Mouse (Mus musculus) brain, adult 2 months (tissue): ENCODE results near the gene Ppm1j.
"Not testable (repeated sequence)": the region's sequence is repeated elsewhere in the genome, so short reads cannot be mapped to it uniquely, and the experiment has no call there.

ENCODE experiments used
- DNase-seq: peaks from one replicate; pipeline ENCODE4 v3.0.0; 2011; ENCODE audit warnings: low read depth, low spot score

Gene Ppm1j

GRCm38 (mm10) chr3:104813227-104813626, 32.4 kb downstream of the Ppm1j start:
- not testable (repeated sequence) for DNase-seq

DNA sequence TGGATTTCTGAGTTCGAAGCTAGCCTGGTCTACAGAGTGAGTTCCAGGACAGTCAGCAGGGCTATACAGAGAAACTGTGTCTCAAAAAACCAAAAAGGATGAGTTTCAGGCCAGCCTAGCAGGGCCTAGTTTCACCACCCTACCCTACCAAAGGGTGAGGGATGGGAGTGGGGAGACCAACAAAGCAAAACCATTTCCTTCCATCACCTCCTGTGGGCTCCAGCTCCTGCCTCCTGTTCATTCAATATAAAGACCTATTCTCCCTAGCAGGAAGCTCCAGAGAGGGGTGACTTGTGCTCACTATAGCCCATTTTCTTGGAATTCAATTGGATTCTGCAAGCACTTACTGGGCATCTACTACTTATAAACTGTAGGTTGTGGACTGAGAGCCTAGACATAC, 33.9 kb downstream of the Ppm1j start:
- DNase-seq: no peak

DNA sequence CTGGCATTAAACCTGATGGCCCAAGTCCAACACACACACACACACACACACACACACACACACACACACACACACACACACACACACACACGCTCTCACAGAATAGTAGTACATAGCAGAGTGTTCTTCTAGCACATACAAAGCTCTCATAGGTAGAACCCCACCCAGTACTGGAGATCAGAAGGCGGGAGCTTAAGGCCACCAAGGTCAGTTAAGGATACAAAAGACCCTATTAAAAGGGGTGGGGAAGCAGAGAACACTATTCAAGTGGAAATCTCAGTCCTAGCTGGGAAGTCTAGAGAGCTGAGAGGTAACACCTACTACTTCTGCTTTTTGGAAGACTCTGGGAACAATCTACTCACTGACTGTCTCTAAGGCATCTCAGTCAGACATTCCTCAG, 34.5 kb downstream of the Ppm1j start:
- DNase-seq: no peak

DNA sequence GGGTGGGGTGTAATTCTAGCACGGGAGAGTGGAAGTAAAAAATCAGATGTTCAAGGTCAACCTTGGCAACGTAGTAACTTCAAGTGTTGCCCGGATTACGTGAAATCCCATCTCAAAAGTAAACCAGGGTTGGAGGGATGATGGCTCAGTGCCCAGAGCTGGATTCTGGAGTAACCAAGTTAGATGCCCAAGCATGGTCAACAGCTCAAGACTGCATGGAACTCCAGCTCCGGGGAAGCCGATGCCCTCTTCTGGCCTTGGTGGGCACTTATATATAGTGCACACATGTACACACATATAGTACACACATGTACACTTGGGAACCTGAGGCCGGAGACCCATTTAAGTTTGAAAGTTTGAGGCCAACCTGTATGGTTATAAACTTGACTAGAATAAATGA, 35.3 kb downstream of the Ppm1j start:
- DNase-seq: no peak

GRCm38 (mm10) chr3:104817481-104817990, 36.7 kb downstream of the Ppm1j start:
- DNase-seq: peak; percentile 36

DNA sequence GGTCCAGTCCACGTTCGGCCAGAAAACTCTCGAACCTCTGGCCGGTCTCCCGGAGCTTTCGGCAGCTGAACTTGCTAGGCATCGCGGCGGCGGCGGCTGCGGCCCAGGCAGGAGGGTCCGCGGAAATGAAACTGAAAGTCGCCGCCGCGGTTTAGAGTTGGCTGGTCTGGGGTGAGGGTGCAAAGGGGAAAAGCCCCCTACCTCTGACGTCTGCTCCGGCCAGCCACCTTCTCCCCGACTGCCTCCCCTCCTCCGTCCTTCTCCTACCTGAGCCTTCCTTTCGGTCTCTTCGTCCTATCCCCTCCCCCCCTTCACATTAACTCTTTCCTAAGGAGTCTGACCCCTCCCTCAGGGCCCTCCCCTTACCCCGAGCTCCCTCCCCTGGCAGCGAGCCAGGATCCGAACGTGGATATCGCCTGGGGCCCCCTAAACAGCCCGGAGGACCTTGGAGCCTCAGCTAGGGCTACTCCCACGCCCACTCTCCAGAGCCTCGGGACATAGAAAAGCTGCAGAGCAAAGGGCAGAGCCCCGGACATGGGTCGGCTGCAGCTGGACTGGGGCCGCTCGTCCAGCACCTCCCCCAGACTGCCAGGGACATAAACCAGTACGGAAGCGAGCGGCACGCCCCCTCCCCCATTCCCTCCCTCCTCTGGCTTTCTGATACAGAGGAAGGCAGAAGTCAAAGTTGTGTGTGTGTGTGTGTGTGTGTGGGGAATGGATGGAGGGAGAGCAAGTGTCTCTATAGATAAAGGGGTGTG, 37.3 kb downstream of the Ppm1j start, which contains the start of gene Mov10:
Gene Mov10, minus strand, starts transcription at position 573 of the 758 bp plus-strand sequence.
- peak; percentile 47 for DNase-seq

DNA sequence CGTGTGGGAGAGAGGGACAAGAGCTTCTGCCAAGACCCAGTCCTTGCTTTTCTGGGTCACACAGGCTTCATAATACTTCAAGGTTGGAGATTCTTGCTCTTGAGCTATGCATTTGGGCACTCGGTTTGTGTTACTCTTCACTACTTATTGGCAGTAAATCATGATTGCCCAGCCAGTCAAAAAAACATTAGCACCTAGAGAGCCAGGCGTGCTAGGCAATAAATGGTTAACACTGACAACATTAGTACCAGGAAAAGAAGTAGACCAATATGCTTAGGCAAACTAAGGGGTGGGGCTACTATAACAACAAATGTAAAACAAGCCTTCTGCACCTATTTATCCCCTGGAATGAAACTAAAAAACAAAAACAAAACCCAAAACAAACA, 37.9 kb downstream of the Ppm1j start:
- no peak for DNase-seq

- DNase-seq: no peak
Measured at GRCm38 (mm10) chr3:104820426-104820825, 39.6 kb downstream of the Ppm1j start.

GRCm38 (mm10) chr3:104822413-104822812, 41.6 kb downstream of the Ppm1j start:
- no peak for DNase-seq
